Mouse (Mus musculus): ENCODE measurements around the gene Hmgxb4. TPM values are rescaled to one million over a fixed set of nuclear protein-coding genes. Genes with fewer than 3 reads are reported as not detected.

Hmgxb4 gene
- polyA plus RNA-seq, 1 experiment: 35.5 TPM

DNA sequence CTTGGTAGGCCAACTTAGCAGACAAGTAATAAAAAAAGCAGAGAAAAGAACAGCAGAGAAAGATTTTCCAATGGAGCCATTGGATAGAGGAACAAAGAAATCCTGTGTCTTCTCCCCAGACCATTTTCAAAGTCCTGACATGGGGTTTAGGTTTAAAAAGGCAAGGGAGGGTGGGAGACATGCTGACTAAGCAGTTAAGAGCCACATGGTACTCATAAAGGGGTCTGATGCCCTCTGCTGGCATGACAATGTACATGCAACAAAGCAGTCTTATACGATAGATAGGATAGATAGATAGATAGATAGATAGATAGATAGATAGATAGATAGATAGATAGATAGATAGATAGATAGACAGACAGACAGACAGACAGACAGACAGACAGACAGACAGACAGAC is 15.7 kb upstream of the Hmgxb4 start:
- 62% methylated on average over 1 of the region's 1 CpGs for WGBS
- no peaks in the 10 kb centered on the region for H3K27me3 ChIP-seq (ENCODE audit: control insufficient read depth, insufficient read depth, low read length)
- H3K27ac ChIP-seq (ENCODE audit: insufficient read depth, low read length): no peak overlapping the region
- no peaks in the 10 kb centered on the region for H3K4me1 ChIP-seq (ENCODE audit: control insufficient read depth, insufficient read depth, low read length)
- DNase-seq: no peak
- no peak overlapping the region for H3K4me3 ChIP-seq (replicated peaks; ENCODE audit: insufficient read depth, low read depth, low read length)
- TF ChIP-seq POLR2A (IDR thresholded peaks at IDR 0.05; ENCODE audit: borderline replicate concordance, insufficient read depth, low read length): no peak
- TF ChIP-seq CTCF (IDR thresholded peaks at IDR 0.05; ENCODE audit: borderline replicate concordance, insufficient read depth, low read depth, low read length): peak; percentile 19; the same call in 1 of the 2 replicates

DNA sequence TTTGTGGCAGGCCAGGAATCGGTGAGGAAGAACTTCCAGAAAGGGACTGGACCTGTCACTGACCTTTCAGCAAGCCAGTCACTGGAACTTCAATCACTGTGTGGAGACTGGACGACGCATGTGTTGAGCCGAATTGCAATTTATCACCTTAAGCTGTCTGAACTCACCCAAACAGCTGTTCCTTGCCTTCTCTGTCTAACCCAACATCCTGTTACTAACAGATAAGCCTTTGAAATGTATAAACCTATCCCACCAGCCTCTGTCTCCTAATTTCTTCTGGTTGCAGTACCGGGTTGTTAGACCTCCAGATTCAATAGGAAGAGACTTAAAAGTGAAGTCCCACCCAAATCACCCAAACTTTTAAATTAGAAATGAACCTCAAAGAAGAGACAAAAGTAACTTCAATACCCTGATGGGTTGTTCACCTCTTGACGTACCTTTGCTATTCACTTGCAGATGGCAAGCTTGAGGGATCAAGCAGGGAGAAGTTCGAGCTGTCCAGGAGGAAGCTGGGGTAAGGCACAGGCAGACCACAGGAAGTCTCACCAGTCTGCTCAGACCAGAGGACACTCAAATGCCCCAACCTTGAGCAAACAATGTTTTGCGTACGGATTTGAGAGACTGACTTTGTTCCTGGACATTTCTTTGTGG is 13.0 kb upstream of the Hmgxb4 start:
- no peaks in the 10 kb centered on the region for H3K27me3 ChIP-seq (ENCODE audit: control insufficient read depth, insufficient read depth, low read length)
- no peak for TF ChIP-seq CTCF (IDR thresholded peaks at IDR 0.05; ENCODE audit: borderline replicate concordance, insufficient read depth, low read depth, low read length)
- TF ChIP-seq POLR2A (IDR thresholded peaks at IDR 0.05; ENCODE audit: borderline replicate concordance, insufficient read depth, low read length): no peak
- no peaks in the 10 kb centered on the region for H3K4me1 ChIP-seq (ENCODE audit: control insufficient read depth, insufficient read depth, low read length)
- no peak for DNase-seq
- H3K27ac ChIP-seq (ENCODE audit: insufficient read depth, low read length): no peak overlapping the region
- no peak overlapping the region for H3K4me3 ChIP-seq (replicated peaks; ENCODE audit: insufficient read depth, low read depth, low read length)
- 71% methylated on average over 9 of the region's 9 CpGs for WGBS

DNA sequence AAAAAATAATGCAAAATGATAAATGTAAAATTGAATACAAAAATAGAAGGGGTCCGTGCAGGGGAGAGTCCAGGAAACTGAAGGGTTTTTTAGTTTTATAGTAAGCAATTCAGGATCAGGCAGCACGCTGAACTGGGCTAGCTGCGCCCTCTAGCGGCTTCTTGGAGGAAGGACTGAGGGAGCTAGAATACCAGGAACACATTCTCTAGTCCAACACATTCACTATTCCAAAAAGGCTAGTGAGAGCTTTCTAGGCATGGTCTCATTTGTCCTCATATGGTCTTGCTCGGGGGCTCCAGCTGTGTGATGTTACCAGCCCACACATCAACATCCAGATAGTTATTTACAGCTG is 12.5 kb upstream of the Hmgxb4 start:
- DNase-seq: peak; percentile 24 to 43
- no peaks in the 10 kb centered on the region for H3K4me1 ChIP-seq (ENCODE audit: control insufficient read depth, insufficient read depth, low read length)
- no peak overlapping the region for H3K4me3 ChIP-seq (replicated peaks; ENCODE audit: insufficient read depth, low read depth, low read length)
- no peak overlapping the region for H3K27ac ChIP-seq (ENCODE audit: insufficient read depth, low read length)
- WGBS: 2% methylated on average over 5 of the region's 5 CpGs
- TF ChIP-seq POLR2A (IDR thresholded peaks at IDR 0.05; ENCODE audit: borderline replicate concordance, insufficient read depth, low read length): no peak
- peak; percentile 77 for TF ChIP-seq CTCF (IDR thresholded peaks at IDR 0.05; ENCODE audit: borderline replicate concordance, insufficient read depth, low read depth, low read length)
- H3K27me3 ChIP-seq (ENCODE audit: control insufficient read depth, insufficient read depth, low read length): no peaks in the 10 kb centered on the region

DNA sequence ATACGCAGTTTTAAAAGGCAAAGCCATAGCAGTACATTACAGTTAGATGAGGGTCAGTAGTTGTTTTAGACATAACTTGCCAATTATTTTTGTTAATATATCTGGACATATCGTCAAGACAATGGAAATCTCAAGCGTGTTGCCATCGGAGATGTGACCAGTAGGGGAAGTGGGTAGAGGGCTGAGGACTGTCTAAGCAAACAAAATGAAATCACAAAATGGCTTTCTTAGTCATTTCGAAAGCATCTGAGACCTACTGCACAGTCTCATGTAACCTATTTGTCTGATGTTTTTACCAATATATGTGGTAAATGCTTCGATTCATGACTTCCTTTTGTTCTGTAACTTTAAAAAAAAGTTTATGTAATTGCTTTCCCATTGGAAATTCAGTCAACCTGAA is 11.3 kb upstream of the Hmgxb4 start:
- Histone ChIP-seq H3K27me3 (ENCODE audit: control insufficient read depth, insufficient read depth, low read length) (no peaks in the 10 kb centered on the region), H3K27ac (ENCODE audit: insufficient read depth, low read length) (no peak overlapping the region), H3K4me3 (replicated peaks; ENCODE audit: insufficient read depth, low read depth, low read length) (no peak overlapping the region), H3K4me1 (ENCODE audit: control insufficient read depth, insufficient read depth, low read length) (no peaks in the 10 kb centered on the region)
- TF ChIP-seq POLR2A (IDR thresholded peaks at IDR 0.05; ENCODE audit: borderline replicate concordance, insufficient read depth, low read length) (no peak), CTCF (IDR thresholded peaks at IDR 0.05; ENCODE audit: borderline replicate concordance, insufficient read depth, low read depth, low read length) (no peak)
- no peak for DNase-seq
- 83% methylated on average over 6 of the region's 6 CpGs for WGBS

DNA sequence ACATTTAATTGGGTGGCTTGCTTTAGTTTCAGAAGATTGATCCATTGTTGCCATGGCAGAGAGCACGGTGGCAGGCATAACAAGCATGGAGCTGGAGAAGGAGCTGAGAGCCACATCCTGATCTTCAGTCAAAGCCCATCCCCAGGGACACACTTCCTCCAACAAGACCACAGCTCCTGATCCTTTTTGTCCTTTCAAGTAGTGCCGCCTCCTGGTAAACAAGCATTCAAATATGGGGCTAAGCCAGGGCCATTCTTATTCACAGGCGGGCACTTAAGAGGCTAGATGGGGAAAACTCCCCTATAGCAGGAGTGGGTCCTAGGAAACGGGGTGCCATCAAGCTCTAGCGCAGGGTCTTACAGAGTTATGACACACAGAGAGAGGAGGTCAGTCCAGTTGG is 5.7 kb upstream of the Hmgxb4 start:
- Histone ChIP-seq H3K27me3 (ENCODE audit: control insufficient read depth, insufficient read depth, low read length) (no peaks in the 10 kb centered on the region), H3K4me3 (replicated peaks; ENCODE audit: insufficient read depth, low read depth, low read length) (no peak overlapping the region), H3K4me1 (ENCODE audit: control insufficient read depth, insufficient read depth, low read length) (no peaks in the 10 kb centered on the region), H3K27ac (ENCODE audit: insufficient read depth, low read length) (no peak overlapping the region)
- no peak for DNase-seq
- WGBS: 83% methylated on average over 5 of the region's 5 CpGs
- no peak for TF ChIP-seq CTCF (IDR thresholded peaks at IDR 0.05; ENCODE audit: borderline replicate concordance, insufficient read depth, low read depth, low read length)
- TF ChIP-seq POLR2A (IDR thresholded peaks at IDR 0.05; ENCODE audit: borderline replicate concordance, insufficient read depth, low read length): no peak

DNA sequence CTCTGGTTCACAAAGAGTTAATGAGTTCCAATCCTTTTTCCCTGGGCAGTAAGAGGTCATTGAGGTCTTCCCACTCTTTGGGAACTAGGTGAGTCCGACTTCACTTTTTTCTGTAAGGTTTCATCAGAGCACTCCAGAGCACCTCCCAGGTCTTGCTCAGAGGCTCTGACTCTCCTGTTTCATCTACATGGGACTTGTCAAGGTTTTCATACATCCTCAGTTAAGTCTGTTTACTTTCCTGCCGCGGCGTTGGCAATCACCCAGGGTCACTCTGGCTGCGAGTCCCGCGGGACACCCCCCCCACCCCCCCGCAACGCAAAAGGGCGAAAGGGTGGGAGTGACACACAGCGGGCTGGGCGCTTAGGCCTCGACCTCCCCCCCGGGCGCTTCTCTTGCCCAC is 3.1 kb upstream of the Hmgxb4 start:
- no peak for DNase-seq
- WGBS: 19% methylated on average over 15 of the region's 15 CpGs
- TF ChIP-seq CTCF (IDR thresholded peaks at IDR 0.05; ENCODE audit: borderline replicate concordance, insufficient read depth, low read depth, low read length) (no peak), POLR2A (IDR thresholded peaks at IDR 0.05; ENCODE audit: borderline replicate concordance, insufficient read depth, low read length) (no peak)

DNA sequence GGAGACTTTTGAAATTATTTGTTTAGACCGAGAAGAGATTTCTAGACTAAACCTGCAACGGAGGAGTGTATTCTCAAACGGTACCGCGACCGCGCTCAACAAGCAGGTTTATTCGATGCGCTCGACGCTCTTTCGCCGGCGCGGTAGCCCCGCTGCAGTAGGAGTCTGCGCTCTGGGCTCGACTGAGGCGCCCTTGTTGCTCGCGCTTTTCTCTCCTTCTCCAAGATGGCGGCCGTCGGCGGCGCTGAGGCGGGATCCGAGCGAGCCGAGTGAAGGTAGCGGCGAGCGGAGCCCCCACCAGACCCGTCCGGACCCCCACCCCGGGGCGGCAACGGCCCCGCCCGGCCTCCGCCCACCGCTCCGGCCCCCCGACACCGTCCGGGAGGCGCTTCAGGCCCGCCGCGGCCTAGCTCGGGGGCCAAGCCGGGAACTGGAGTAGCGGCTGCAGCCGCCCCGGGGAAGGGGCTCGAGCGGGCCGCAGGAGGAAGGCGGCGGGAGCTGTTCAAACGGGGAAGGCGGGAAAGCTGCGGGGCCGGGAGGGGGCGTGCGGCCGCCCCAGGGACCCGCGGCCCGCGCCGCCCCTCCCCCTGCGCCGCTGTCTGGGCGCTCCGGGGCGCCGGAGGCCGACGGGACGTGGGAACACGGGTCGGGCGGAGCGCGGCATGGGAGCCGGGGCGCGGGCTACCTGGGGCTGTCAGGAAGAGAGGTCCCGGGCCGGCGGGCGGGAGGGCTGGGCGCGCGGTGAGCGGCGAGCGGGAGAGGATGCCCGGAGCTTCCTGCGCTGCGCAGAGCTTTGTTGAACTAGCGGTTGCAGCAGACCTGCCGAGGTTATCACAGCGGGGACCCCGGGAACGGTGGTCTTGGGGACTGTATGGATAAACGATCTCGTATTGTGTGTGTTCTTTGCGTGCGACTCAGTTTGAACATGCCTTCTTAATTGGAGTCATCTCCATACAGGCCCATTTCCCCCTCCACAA is 607 bp downstream of the Hmgxb4 start:
- Histone ChIP-seq H3K4me1 (ENCODE audit: control insufficient read depth, insufficient read depth, low read length) (peaks cover 4% of the 10 kb centered on the region; the same call in 1 of the 2 replicates), H3K27ac (ENCODE audit: insufficient read depth, low read length) (peak overlapping the region; percentile 59; the same call in 1 of the 2 replicates), H3K4me3 (replicated peaks; ENCODE audit: insufficient read depth, low read depth, low read length) (peak overlapping the region; percentile 79), H3K27me3 (ENCODE audit: control insufficient read depth, insufficient read depth, low read length) (no peaks in the 10 kb centered on the region)
- WGBS: under 1% methylated on average over 106 of the region's 111 CpGs
- DNase-seq: peak; percentile 89 to 90
- TF ChIP-seq CTCF (IDR thresholded peaks at IDR 0.05; ENCODE audit: borderline replicate concordance, insufficient read depth, low read depth, low read length): no peak
- peak; percentile 41; the same call in 1 of the 2 replicates for TF ChIP-seq POLR2A (IDR thresholded peaks at IDR 0.05; ENCODE audit: borderline replicate concordance, insufficient read depth, low read length)

More for the DNA sequence above, 3.1 kb upstream of the Hmgxb4 start:
- H3K4me1 ChIP-seq (ENCODE audit: control insufficient read depth, insufficient read depth, low read length): peaks cover 4% of the 10 kb centered on the region; the same call in 1 of the 2 replicates
- no peak overlapping the region for H3K27ac ChIP-seq (ENCODE audit: insufficient read depth, low read length)
- H3K4me3 ChIP-seq (replicated peaks; ENCODE audit: insufficient read depth, low read depth, low read length): no peak overlapping the region
- H3K27me3 ChIP-seq (ENCODE audit: control insufficient read depth, insufficient read depth, low read length): no peaks in the 10 kb centered on the region

All from cerebellum, adult 2 months (tissue).